Mouse (Mus musculus): Measurements from ENCODE around the gene Mrc2.

DNA sequence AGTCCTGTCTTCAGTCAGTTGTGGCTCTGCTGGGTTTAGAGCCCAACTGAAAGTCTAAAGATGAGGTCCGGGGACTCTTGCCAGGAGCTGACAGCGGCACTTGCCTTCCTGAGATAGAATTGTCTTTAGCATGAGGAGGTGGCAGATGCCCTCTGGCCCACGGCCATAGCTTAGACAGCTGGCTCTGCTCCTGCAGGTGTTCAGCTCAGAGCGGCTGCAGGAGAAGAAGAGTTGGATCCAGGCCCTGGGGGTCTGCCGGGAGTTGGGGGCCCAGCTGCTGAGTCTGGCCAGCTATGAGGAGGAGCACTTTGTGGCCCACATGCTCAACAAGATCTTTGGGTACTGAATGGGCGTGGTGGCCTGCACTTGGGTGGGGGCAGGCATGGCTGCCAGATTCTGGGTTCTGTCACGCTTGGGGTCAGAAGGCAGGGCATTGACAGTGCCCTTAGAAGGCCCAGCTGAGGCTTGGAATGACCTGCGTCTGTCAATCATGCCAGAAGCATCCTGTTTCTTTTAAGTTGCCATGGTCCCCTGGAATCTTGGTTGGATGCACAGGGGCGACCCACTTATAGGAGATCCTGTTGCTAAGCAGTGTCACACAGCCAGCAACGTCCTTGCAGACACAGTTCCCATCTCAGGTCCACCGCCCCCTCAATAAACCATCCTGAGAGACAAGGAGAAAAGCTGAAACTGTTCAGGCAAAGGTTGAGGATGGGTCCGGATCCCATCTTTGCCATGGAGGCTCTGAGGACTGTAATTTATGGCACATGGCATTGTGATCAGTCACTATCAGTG, 46.4 kb downstream of the Mrc2 start:
- TF ChIP-seq ZC3H11A (IDR thresholded peaks at IDR 0.05; ENCODE audit: borderline replicate concordance, low read depth, low read length), result no peak
- no peak for TF ChIP-seq CHD2 (IDR thresholded peaks at IDR 0.05; ENCODE audit: low read depth, low read length)
- no peak for TF ChIP-seq MAFK (IDR thresholded peaks at IDR 0.05; ENCODE audit: insufficient read depth, low read depth, low read length)

Data from ES-E14 (cell line).